Mouse (Mus musculus): ENCODE measurements around the gene Zbtb11. TPM values are rescaled to one million over a fixed set of nuclear protein-coding genes. Genes with fewer than 3 reads are reported as not detected.
"Not testable (repeated sequence)": the region's sequence is repeated elsewhere in the genome, so short reads cannot be mapped to it uniquely, and the experiment has no call there.

The Zbtb11 gene
- polyA plus RNA-seq (2016; fragmentation: Nextera tagmentation; extraction: Ambion mirVana): 14.2 and 17.3 TPM in 2 replicates

- peak within 1 kb of the TSS; percentile 98 for H3K4me3 ChIP-seq
- no peaks in the 10 kb centered on the region for H3K27me3 ChIP-seq (replicated peaks)
- peak within 1 kb of the TSS; percentile 95 for H3K9ac ChIP-seq
- H3K4me1 ChIP-seq (replicated peaks): peaks cover 18% of the 10 kb centered on the region
- peaks cover 35% of the 10 kb centered on the region for H3K36me3 ChIP-seq
- under 1% methylated on average over 77 of the region's 86 CpGs for WGBS
- peak; percentile 95 for ATAC-seq (ENCODE audit: insufficient number of reproducible peaks, low FRiP score)
- peak within 1 kb of the TSS; percentile 72 for H3K4me2 ChIP-seq
- peak within 1 kb of the TSS; percentile 90 for H3K27ac ChIP-seq (ENCODE audit: poor library complexity, severe bottlenecking)
- no peaks in the 10 kb centered on the region for H3K9me3 ChIP-seq (replicated peaks)
These were observed at the start of gene Zbtb11 for GRCm38 (mm10) chr16:55973431-55974255. Gene Zbtb11, plus strand, starts transcription at chr16:55973883.

GRCm38 (mm10) chr16:55924010-55924409 lies 49.7 kb upstream of the Zbtb11 start:
- Histone ChIP-seq H3K9ac (no peak overlapping the region), H3K36me3 (peaks cover 74% of the 10 kb centered on the region)
- ATAC-seq (ENCODE audit: insufficient number of reproducible peaks, low FRiP score): no peak

GRCm38 (mm10) chr16:55933681-55934343 lies 39.9 kb upstream of the Zbtb11 start:
- peak overlapping the region; percentile 85 for H3K9ac ChIP-seq
- under 1% methylated on average over 32 of the region's 32 CpGs for WGBS
- peak; percentile 58 for ATAC-seq (ENCODE audit: insufficient number of reproducible peaks, low FRiP score)
- H3K27ac ChIP-seq (ENCODE audit: poor library complexity, severe bottlenecking): peak overlapping the region; percentile 45; the same call in 1 of the 2 replicates
- no peaks in the 10 kb centered on the region for H3K27me3 ChIP-seq (replicated peaks)
- H3K4me3 ChIP-seq: peak overlapping the region; percentile 79
- peaks cover 12% of the 10 kb centered on the region for H3K36me3 ChIP-seq
- no peaks in the 10 kb centered on the region; the same call in 1 of the 2 replicates for H3K4me1 ChIP-seq (replicated peaks)
- H3K4me2 ChIP-seq: peak overlapping the region; percentile 81
- no peaks in the 10 kb centered on the region for H3K9me3 ChIP-seq (replicated peaks)

More at GRCm38 (mm10) chr16:55924010-55924409, 49.7 kb upstream of the Zbtb11 start:
- no peak overlapping the region for H3K4me2 ChIP-seq
- no peak overlapping the region for H3K4me3 ChIP-seq
- H3K4me1 ChIP-seq (replicated peaks): no peaks in the 10 kb centered on the region
- no peak overlapping the region for H3K27ac ChIP-seq (ENCODE audit: poor library complexity, severe bottlenecking)
- no peaks in the 10 kb centered on the region for H3K27me3 ChIP-seq (replicated peaks)
- WGBS: 90% methylated on average over 4 of the region's 4 CpGs
- H3K9me3 ChIP-seq (replicated peaks): no peaks in the 10 kb centered on the region

GRCm38 (mm10) chr16:55934453-55935037 lies 39.1 kb upstream of the Zbtb11 start, which contains the start of gene Cep97:
Gene Cep97, minus strand, starts transcription at chr16:55934855.
- ATAC-seq (ENCODE audit: insufficient number of reproducible peaks, low FRiP score): peak; percentile 98

GRCm38 (mm10) chr16:55938761-55939160 lies 34.9 kb upstream of the Zbtb11 start:
- no peaks in the 10 kb centered on the region for H3K9me3 ChIP-seq (replicated peaks)
- H3K4me1 ChIP-seq (replicated peaks): no peaks in the 10 kb centered on the region
- no peak for ATAC-seq (ENCODE audit: insufficient number of reproducible peaks, low FRiP score)
- no peak overlapping the region for H3K27ac ChIP-seq (ENCODE audit: poor library complexity, severe bottlenecking)
- 74% methylated on average over 4 of the region's 4 CpGs for WGBS
- H3K27me3 ChIP-seq (replicated peaks): no peaks in the 10 kb centered on the region
- H3K4me3 ChIP-seq: no peak overlapping the region
- no peak overlapping the region for H3K4me2 ChIP-seq
- no peaks in the 10 kb centered on the region for H3K36me3 ChIP-seq
- H3K9ac ChIP-seq: no peak overlapping the region

More at GRCm38 (mm10) chr16:55934453-55935037, 39.1 kb upstream of the Zbtb11 start, which contains the start of gene Cep97:
- peak within 1 kb of the TSS; percentile 81 for H3K4me2 ChIP-seq
- peak within 1 kb of the TSS; percentile 45; the same call in 1 of the 2 replicates for H3K27ac ChIP-seq (ENCODE audit: poor library complexity, severe bottlenecking)
- peak within 1 kb of the TSS; percentile 79 for H3K4me3 ChIP-seq
- H3K4me1 ChIP-seq (replicated peaks): no peaks in the 10 kb centered on the region; the same call in 1 of the 2 replicates
- H3K36me3 ChIP-seq: peaks cover 5% of the 10 kb centered on the region
- H3K9ac ChIP-seq: peak within 1 kb of the TSS; percentile 85
- WGBS: under 1% methylated on average over 24 of the region's 24 CpGs
- no peaks in the 10 kb centered on the region for H3K27me3 ChIP-seq (replicated peaks)
- H3K9me3 ChIP-seq (replicated peaks): no peaks in the 10 kb centered on the region

GRCm38 (mm10) chr16:55939703-55940102 lies 34.0 kb upstream of the Zbtb11 start:
- H3K9me3 ChIP-seq (replicated peaks): no peaks in the 10 kb centered on the region
- no peaks in the 10 kb centered on the region for H3K4me1 ChIP-seq (replicated peaks)
- no peaks in the 10 kb centered on the region for H3K36me3 ChIP-seq
- H3K27me3 ChIP-seq (replicated peaks): no peaks in the 10 kb centered on the region
- H3K4me3 ChIP-seq: no peak overlapping the region
- ATAC-seq (ENCODE audit: insufficient number of reproducible peaks, low FRiP score): no peak
- no peak overlapping the region for H3K4me2 ChIP-seq
- 76% methylated on average over 6 of the region's 6 CpGs for WGBS
- no peak overlapping the region for H3K27ac ChIP-seq (ENCODE audit: poor library complexity, severe bottlenecking)
- H3K9ac ChIP-seq: no peak overlapping the region

GRCm38 (mm10) chr16:55940781-55941180 lies 32.9 kb upstream of the Zbtb11 start:
- no peaks in the 10 kb centered on the region for H3K9me3 ChIP-seq (replicated peaks)
- H3K4me2 ChIP-seq: no peak overlapping the region
- no peaks in the 10 kb centered on the region for H3K4me1 ChIP-seq (replicated peaks)
- WGBS: 84% methylated on average over 4 of the region's 4 CpGs
- no peak for ATAC-seq (ENCODE audit: insufficient number of reproducible peaks, low FRiP score)
- no peak overlapping the region for H3K27ac ChIP-seq (ENCODE audit: poor library complexity, severe bottlenecking)
- no peaks in the 10 kb centered on the region for H3K27me3 ChIP-seq (replicated peaks)
- no peaks in the 10 kb centered on the region for H3K36me3 ChIP-seq
- H3K4me3 ChIP-seq: no peak overlapping the region
- H3K9ac ChIP-seq: no peak overlapping the region

GRCm38 (mm10) chr16:55947266-55947665 lies 26.4 kb upstream of the Zbtb11 start:
- Histone ChIP-seq H3K36me3 (no peaks in the 10 kb centered on the region), H3K9ac (no peak overlapping the region), H3K27me3 (replicated peaks) (no peaks in the 10 kb centered on the region), H3K4me3 (no peak overlapping the region), H3K9me3 (replicated peaks) (no peaks in the 10 kb centered on the region), H3K4me2 (no peak overlapping the region), H3K4me1 (replicated peaks) (no peaks in the 10 kb centered on the region), H3K27ac (ENCODE audit: poor library complexity, severe bottlenecking) (no peak overlapping the region)
- no peak for ATAC-seq (ENCODE audit: insufficient number of reproducible peaks, low FRiP score)
- 43% methylated on average over 3 of the region's 3 CpGs for WGBS

- not testable (repeated sequence) for H3K27ac ChIP-seq (ENCODE audit: poor library complexity, severe bottlenecking); H3K4me2 ChIP-seq; H3K4me3 ChIP-seq; H3K27me3 ChIP-seq (replicated peaks); H3K9ac ChIP-seq; H3K9me3 ChIP-seq (replicated peaks); ATAC-seq (ENCODE audit: insufficient number of reproducible peaks, low FRiP score); H3K4me1 ChIP-seq (replicated peaks); H3K36me3 ChIP-seq
- 75% methylated on average over 2 of the region's 2 CpGs for WGBS
These were observed 25.7 kb upstream of the Zbtb11 start for GRCm38 (mm10) chr16:55947876-55948410.

- 63% methylated on average over 7 of the region's 7 CpGs for WGBS
- Histone ChIP-seq H3K4me2 (no peak overlapping the region), H3K27ac (ENCODE audit: poor library complexity, severe bottlenecking) (no peak overlapping the region), H3K4me1 (replicated peaks) (no peaks in the 10 kb centered on the region), H3K9ac (no peak overlapping the region), H3K4me3 (no peak overlapping the region), H3K9me3 (replicated peaks) (no peaks in the 10 kb centered on the region), H3K27me3 (replicated peaks) (no peaks in the 10 kb centered on the region), H3K36me3 (no peaks in the 10 kb centered on the region)
- ATAC-seq (ENCODE audit: insufficient number of reproducible peaks, low FRiP score): no peak
These were observed 24.7 kb upstream of the Zbtb11 start for GRCm38 (mm10) chr16:55948963-55949362.

- Histone ChIP-seq H3K4me1 (replicated peaks) (no peaks in the 10 kb centered on the region), H3K9ac (no peak overlapping the region), H3K9me3 (replicated peaks) (no peaks in the 10 kb centered on the region), H3K4me2 (no peak overlapping the region), H3K27ac (ENCODE audit: poor library complexity, severe bottlenecking) (no peak overlapping the region), H3K27me3 (replicated peaks) (no peaks in the 10 kb centered on the region), H3K4me3 (no peak overlapping the region), H3K36me3 (no peaks in the 10 kb centered on the region)
- ATAC-seq (ENCODE audit: insufficient number of reproducible peaks, low FRiP score): no peak
- WGBS: 68% methylated on average over 3 of the region's 3 CpGs
These were observed 23.2 kb upstream of the Zbtb11 start for GRCm38 (mm10) chr16:55950462-55950861.

Measured in heart, embryonic 12.5 days (tissue).